Mouse (Mus musculus) megakaryocyte, embryonic 14.5 days (primary cell): Measurements from ENCODE around the gene Gzmm.

Experiments used
- FLI1 ChIP-seq: IDR thresholded peaks from 2 replicates; pipeline ENCODE4 v1.6.1; 2012; ENCODE audit warnings: low read length, inconsistent platforms, mixed read lengths
- GATA1 ChIP-seq: IDR thresholded peaks from 3 replicates; pipeline ENCODE4 v1.6.1; 2012; ENCODE audit warnings: mixed read lengths, low read length, inconsistent platforms, borderline replicate concordance

DNA sequence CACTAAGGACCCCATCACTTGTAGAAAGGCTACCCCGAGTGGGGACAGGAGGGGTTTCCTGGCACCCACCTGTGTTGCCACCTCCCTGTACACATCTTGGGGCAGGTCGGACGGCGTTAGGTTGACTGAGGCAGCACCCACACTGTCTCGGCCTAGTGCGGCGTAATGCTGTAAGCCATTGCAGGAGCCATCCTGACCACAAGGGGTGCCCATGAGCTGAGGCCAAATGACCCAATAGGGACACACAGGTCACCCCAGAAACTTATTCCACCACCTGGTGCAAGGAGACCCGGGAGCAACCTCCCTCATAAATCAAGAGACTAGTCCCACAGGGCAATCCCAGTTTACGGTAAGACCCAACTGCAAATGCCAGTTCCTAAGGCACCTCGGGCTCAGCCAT lies 49.4 kb downstream of the Gzmm start:
- TF ChIP-seq FLI1 (no peak), GATA1 (no peak)
